Mouse (Mus musculus) small intestine, adult 2 months (tissue): ENCODE results near the gene 0610010K14Rik.

Experiments used
- CTCF ChIP-seq: fragments of 200-500 bp; IDR thresholded peaks from 2 replicates; pipeline ENCODE4 v1.5.1; 2012; ENCODE audit warnings: low read depth, mild to moderate bottlenecking, control low read depth, inconsistent platforms, low read length, moderate library complexity, mixed read lengths; ENCODE audit not compliant: insufficient replicate concordance, insufficient read length; ENCODE audit errors: extremely low read depth
- POLR2A ChIP-seq: fragments of 200-500 bp; IDR thresholded peaks from 2 replicates; pipeline ENCODE4 v1.6.1; 2012; ENCODE audit warnings: low read depth, mild to moderate bottlenecking, control low read depth, inconsistent platforms, low read length, moderate library complexity

GRCm38 (mm10) chr11:70199107-70199506 lies 38.6 kb downstream of the 0610010K14Rik start:
- TF ChIP-seq CTCF: no peak
- TF ChIP-seq POLR2A: no peak
